Mouse (Mus musculus) CD4-positive, CD25-positive, alpha-beta regulatory T cell, adult 2 months (primary cell): ENCODE data around the gene Ap3b1.

Experiments
- DNase-seq: peaks from one replicate; pipeline ENCODE4 v3.0.0-alpha.2; 2012; ENCODE audit warnings: low read depth, low spot score

The Ap3b1 gene

GRCm38 (mm10) chr13:94451229-94451628 is 92.5 kb downstream of the Ap3b1 start:
- peak; percentile 29 for DNase-seq

GRCm38 (mm10) chr13:94454131-94454530 is 95.4 kb downstream of the Ap3b1 start:
- DNase-seq = no peak

- no peak for DNase-seq
Measured at GRCm38 (mm10) chr13:94459143-94459542, 100.4 kb downstream of the Ap3b1 start.

DNA sequence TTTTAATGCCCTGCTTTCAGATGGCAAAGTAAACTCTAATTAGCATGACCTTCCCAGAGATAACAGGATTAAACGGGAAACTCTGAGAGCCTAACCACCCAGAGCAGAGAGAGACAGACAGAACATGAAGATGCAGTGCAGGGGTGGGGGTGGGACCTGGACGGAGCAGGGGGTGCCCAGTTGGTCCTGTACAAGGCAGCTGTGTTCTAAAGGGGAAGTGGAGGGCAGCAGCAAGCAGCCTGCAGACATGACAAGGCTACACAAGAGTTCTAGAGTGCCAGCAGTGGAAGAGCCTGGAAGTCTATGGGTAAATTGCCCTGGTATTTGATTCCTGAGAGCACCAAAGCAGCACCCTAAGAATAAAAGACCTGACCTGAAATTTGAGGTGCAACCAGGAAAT is 105.5 kb downstream of the Ap3b1 start:
- DNase-seq = no peak

- DNase-seq = no peak
Measured at GRCm38 (mm10) chr13:94468551-94468950, 109.8 kb downstream of the Ap3b1 start.

DNA sequence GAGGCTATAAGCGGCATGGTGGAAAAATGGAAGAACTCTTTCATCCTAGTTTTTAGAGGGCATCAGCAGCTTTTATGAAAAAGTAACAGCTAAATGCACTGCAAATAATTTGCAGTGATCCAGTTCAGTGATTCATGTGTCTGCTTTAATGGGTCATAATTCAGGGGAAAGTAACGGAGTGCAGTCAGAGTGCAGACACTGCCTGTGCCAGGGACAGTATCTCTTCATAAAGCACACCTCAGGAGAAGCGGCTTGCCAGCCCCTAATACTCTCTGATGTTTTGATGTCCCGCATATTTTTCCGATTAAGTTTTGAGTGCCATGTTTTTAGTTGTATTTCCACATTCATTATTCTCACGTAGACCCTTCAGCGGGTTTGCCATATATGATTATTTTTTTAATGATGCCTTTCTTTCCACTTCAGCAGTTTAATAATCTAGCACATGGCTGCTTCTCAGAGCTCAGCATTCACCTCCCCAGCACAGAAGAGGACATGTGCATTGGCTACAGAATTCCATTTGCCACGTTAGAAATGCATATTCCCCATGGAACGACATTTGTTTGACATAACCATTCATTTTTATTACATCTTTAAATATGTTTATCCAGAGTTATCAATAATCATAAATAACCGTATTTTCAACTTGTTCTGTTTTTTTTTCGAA is 112.4 kb downstream of the Ap3b1 start:
- DNase-seq = no peak

DNA sequence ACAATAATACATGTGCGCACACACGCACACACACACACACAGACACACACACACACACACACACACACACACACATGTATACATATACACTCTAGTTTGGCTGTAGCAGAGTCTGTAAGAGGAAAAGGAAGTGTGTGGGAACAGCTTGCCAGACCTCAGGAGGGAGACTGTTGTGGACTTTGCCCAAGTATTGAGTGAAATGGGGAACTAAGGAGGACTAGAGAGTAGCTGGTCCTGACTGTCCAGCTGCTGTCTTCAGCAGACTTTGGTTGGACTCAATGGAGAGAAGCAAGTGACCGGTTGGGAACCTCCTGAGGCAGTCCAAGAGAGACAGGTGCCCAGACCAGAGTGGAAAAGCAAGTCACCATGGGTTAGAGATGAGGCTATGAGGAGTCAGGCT is 117.4 kb downstream of the Ap3b1 start:
- DNase-seq = no peak

- DNase-seq = no peak
Measured at GRCm38 (mm10) chr13:94480256-94480655, 121.5 kb downstream of the Ap3b1 start.

DNA sequence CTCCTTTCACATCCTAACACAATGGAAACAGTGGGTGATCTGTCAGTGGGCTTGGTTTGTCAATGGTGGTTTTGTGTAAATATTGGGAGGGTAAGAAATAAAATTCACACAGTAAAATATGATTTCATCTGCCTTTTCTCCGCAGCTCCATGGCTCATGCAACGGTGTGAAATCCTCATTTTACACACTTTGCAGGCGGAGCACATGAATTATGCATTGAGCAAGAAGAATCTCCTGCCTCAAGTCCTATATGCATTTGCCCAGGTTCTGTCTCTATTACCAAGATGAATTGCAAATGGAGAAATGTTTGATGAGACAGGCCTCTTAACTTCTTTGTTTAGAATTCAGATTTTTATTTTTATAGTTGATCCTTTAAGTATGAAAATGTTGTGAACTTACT is 131.9 kb downstream of the Ap3b1 start:
- no peak for DNase-seq

DNA sequence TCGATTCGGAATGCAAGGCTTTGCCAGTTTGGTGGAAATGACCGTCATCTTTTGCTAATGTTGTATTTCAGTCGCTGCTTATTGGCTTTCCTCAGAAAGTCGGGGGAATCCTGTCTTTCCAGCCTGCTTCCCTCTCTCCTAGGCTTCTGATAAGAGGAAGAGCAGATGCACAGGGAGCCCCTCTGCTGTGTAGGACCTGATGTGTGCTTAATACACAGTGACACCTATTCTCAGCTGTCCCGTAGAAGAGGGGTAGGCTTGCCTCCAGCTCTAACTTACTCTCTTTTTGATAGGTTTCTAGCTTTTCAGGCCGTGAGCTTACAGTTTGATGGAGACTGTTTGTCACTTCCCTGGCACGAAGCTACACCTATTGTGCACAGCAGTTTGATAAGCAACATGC is 132.4 kb downstream of the Ap3b1 start:
- DNase-seq = no peak

DNA sequence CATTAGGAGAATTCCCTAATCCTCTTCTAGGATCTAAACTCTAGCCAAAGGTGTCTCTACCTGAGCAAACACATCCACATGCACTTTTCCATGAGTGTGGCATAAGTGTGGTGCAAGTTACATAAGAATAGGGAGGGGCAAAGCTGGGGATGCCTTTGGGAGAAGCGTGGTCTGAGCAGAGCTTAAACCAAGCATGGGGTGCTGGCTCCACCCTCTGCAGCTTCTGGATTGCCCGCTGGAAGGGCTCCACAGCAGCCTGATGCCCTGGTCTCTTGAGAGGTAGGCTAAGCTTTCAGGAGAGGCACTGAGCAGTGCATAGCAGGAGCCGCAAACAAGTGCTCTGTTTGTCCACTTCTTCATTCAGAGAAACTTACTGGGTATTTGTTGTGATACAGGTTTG is 138.8 kb downstream of the Ap3b1 start:
- no peak for DNase-seq

- DNase-seq = no peak
Measured at GRCm38 (mm10) chr13:94506411-94506810, 147.7 kb downstream of the Ap3b1 start.

DNA sequence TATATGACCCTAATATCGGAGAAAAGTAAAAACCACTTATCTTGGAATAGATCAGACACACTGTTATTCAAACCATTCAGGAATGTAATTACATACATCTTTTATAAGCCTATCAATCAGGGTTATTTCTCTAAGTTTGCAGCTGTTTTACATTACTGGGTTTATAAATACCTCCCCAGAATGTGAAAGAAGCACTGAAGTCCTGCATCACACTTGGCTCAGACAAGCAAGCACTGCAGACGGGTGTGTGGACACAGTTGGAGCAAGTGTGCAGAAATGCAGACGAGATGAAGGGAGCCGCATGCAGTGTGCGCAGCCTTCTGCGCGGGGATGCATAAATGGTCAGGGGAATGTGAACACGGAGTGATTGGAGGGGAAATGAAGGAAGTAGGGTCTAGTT is 149.6 kb downstream of the Ap3b1 start:
- no peak for DNase-seq

DNA sequence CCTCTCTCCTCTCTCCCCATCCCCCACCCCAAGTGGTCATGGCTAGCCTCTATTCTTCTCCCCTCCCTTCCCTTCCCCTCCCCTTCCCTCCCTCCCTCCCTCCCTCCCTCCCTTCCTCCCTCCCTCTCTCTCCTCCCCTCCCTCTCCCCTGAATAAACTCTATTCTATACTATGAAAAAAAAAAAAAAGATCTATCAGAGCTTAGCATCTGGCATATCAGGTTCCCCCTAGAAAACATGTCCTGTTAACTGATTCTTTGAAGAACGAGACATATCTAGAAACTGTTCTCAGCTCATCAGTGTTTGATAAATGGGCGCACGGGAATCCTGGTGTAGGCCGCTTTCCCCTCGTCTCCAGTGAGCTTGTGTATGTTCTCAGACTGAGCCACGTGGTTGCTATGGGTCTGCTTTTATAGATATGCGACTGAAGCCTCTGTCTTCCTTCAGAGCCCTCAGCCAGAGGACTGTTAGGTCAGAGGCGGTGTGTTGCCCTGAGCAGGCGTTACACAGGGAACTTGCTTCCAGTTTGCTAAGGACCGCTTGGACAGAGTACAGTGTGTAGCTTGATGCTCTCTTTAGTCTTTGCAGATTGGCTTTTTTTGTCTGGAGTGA is 154.5 kb downstream of the Ap3b1 start:
- DNase-seq = no peak

GRCm38 (mm10) chr13:94513898-94514297 is 155.1 kb downstream of the Ap3b1 start:
- no peak for DNase-seq

DNA sequence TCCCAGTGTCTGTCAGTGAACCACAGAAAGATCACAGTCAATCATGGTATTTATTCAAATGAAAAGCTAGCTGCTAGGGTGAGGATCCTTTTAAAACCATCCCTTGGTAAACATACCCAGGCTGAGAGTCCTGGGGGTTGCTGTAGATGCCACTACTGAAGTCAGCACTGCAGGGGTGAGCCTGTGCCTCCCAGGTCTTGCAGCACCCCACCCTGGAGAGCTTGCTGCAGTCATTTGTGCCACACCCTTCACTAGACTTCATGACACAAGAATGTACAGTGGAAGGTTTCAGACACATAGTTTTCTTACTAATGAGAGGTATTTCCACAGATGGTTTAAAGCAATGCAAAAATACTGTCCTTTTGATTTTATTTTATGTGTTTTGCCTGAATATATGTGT is 156.2 kb downstream of the Ap3b1 start:
- DNase-seq = no peak

DNA sequence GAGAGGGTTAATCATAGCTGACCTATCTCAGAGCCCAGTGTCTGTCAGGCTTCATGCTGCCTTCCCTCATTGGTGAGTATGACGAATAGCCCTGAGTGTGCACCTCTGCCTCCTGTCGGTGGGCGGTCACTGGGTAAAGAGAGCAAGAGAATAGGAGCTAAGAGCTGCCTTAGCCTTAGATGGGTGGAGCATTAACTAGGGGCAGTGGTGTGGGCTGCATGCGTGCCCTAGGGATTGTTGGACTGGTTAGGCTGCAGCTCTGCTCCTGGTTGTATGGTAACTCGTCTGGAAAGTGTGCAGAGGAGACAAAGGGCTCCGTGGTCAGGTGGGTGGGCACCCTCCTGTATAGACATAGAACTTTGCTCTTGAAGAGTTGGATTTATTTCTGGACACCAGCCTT is 157.8 kb downstream of the Ap3b1 start:
- DNase-seq = no peak

GRCm38 (mm10) chr13:94518176-94518575 is 159.4 kb downstream of the Ap3b1 start:
- no peak for DNase-seq

DNA sequence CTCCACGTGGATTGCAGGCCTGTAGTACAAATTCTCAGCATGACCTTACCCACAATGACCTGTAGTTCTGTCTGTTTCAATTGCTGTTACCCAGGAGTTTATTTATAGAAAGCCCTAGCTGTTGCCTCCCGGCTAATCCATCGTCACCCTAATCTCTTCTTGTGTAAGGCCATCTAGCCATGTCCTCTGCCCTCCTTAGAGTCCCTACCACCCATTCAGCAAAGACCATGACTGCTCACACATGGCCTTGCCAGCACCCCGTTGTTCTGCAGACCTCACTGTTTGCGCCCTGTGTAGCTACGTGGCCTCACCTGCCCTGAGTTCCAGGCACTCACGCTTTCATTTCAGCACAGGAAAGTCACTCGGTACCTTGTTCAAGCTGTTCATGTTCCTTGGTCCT is 160.5 kb downstream of the Ap3b1 start:
- DNase-seq = no peak

- no peak for DNase-seq
Measured at GRCm38 (mm10) chr13:94523213-94523612, 164.5 kb downstream of the Ap3b1 start.

GRCm38 (mm10) chr13:94524669-94525238 is 166.0 kb downstream of the Ap3b1 start:
- no peak for DNase-seq

DNA sequence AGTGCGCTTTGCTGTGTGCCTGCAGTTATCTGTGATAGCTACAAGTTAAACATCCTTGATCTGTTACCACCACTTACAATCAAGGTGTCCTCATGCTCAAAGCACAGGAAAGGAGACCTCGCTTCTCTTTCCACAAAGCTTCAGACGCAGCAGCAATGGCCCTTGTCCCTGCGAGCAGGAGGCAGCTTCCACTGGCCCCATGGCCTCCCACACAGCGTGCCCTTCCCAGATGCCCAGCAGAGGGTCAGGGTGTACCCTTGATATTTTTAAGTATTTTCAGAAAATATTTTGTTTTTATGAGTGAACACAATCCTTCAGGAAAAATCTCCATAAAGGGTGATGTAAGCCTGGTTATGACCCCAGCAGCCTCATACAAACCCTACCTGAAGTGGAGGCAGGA is 170.4 kb downstream of the Ap3b1 start:
- no peak for DNase-seq

DNA sequence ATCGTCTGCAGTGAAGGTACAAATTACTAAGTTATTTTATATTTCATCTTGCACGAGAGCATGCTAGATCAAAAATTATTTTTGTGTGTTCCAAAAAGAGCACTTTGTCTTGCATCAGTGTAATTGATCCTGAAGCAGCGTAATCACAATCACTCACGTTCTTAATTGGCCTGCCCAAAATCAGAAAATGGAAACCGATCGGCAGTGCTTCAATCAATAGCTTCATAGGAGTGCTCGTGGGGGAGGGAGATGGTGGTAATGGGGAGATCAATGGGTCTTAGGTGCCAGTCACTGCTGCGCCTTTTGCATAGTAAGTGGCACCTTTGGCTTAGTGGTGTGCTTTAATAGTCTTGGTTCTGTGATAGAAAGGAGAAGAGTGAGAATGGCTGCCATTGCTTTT is 174.8 kb downstream of the Ap3b1 start:
- no peak for DNase-seq
